Mouse (Mus musculus): ENCODE measurements around the gene Tnfrsf1b.

The Tnfrsf1b gene

GRCm38 (mm10) chr4:145246173-145247011 is at the start of gene Tnfrsf1b:
Gene Tnfrsf1b (minus strand): TSS chr4:145246870.
- no peak for DNase-seq (ENCODE audit: extremely low spot score, low read depth, low spot score)

GRCm38 (mm10) chr4:145295589-145296300 is 49.1 kb upstream of the Tnfrsf1b start:
- no peak for DNase-seq (ENCODE audit: extremely low spot score, low read depth, low spot score)

GRCm38 (mm10) chr4:145294588-145294987 is 47.9 kb upstream of the Tnfrsf1b start:
- DNase-seq (ENCODE audit: extremely low spot score, low read depth, low spot score), result no peak

GRCm38 (mm10) chr4:145286369-145287120 is 39.9 kb upstream of the Tnfrsf1b start:
- peak; percentile 61 for DNase-seq (ENCODE audit: extremely low spot score, low read depth, low spot score)

- no peak for DNase-seq (ENCODE audit: extremely low spot score, low read depth, low spot score)
These were observed 38.0 kb upstream of the Tnfrsf1b start for GRCm38 (mm10) chr4:145284675-145285074.

- DNase-seq (ENCODE audit: extremely low spot score, low read depth, low spot score), result no peak
These were observed 36.8 kb upstream of the Tnfrsf1b start for GRCm38 (mm10) chr4:145283441-145283840.

GRCm38 (mm10) chr4:145280966-145281365 is 34.3 kb upstream of the Tnfrsf1b start:
- DNase-seq (ENCODE audit: extremely low spot score, low read depth, low spot score), result no peak

- DNase-seq (ENCODE audit: extremely low spot score, low read depth, low spot score), result no peak
These were observed 32.2 kb upstream of the Tnfrsf1b start for GRCm38 (mm10) chr4:145278724-145279370.

GRCm38 (mm10) chr4:145278231-145278630 is 31.6 kb upstream of the Tnfrsf1b start:
- DNase-seq (ENCODE audit: extremely low spot score, low read depth, low spot score), result no peak

- DNase-seq (ENCODE audit: extremely low spot score, low read depth, low spot score), result no peak
These were observed 29.9 kb upstream of the Tnfrsf1b start for GRCm38 (mm10) chr4:145276368-145277249.

- no peak for DNase-seq (ENCODE audit: extremely low spot score, low read depth, low spot score)
These were observed 28.2 kb upstream of the Tnfrsf1b start for GRCm38 (mm10) chr4:145274887-145275286.

GRCm38 (mm10) chr4:145273923-145274322 is 27.3 kb upstream of the Tnfrsf1b start:
- DNase-seq (ENCODE audit: extremely low spot score, low read depth, low spot score), result no peak

GRCm38 (mm10) chr4:145272763-145273162 is 26.1 kb upstream of the Tnfrsf1b start:
- no peak for DNase-seq (ENCODE audit: extremely low spot score, low read depth, low spot score)

- DNase-seq (ENCODE audit: extremely low spot score, low read depth, low spot score), result no peak
These were observed 25.0 kb upstream of the Tnfrsf1b start for GRCm38 (mm10) chr4:145271634-145272033.

GRCm38 (mm10) chr4:145270136-145270535 is 23.5 kb upstream of the Tnfrsf1b start:
- no peak for DNase-seq (ENCODE audit: extremely low spot score, low read depth, low spot score)

- no peak for DNase-seq (ENCODE audit: extremely low spot score, low read depth, low spot score)
These were observed 21.0 kb upstream of the Tnfrsf1b start for GRCm38 (mm10) chr4:145267631-145268110.

- DNase-seq (ENCODE audit: extremely low spot score, low read depth, low spot score), result no peak
These were observed 19.8 kb upstream of the Tnfrsf1b start for GRCm38 (mm10) chr4:145266505-145266904.

- no peak for DNase-seq (ENCODE audit: extremely low spot score, low read depth, low spot score)
These were observed 18.1 kb upstream of the Tnfrsf1b start for GRCm38 (mm10) chr4:145264761-145265160.

- no peak for DNase-seq (ENCODE audit: extremely low spot score, low read depth, low spot score)
These were observed 16.9 kb upstream of the Tnfrsf1b start for GRCm38 (mm10) chr4:145263583-145263982.

- DNase-seq (ENCODE audit: extremely low spot score, low read depth, low spot score), result no peak
These were observed 14.1 kb upstream of the Tnfrsf1b start for GRCm38 (mm10) chr4:145260802-145261201.

Data from hindlimb bud, embryonic 11.5 days (tissue).